Mouse (Mus musculus) testis, adult 2 months (tissue): Measurements from ENCODE around the gene Gm37240.

Source experiments
- CTCF ChIP-seq: fragments of 200-500 bp; IDR thresholded peaks from 2 replicates; pipeline ENCODE4 v1.5.1; 2012; ENCODE audit warnings: low read depth, mild to moderate bottlenecking, inconsistent platforms, low read length, moderate library complexity; ENCODE audit not compliant: control insufficient read depth, insufficient read depth, insufficient replicate concordance
- POLR2A ChIP-seq: fragments of 200-500 bp; IDR thresholded peaks from 2 replicates; pipeline ENCODE4 v1.6.1; 2012; ENCODE audit warnings: low read depth, mild to moderate bottlenecking, inconsistent platforms, low read length, moderate library complexity; ENCODE audit not compliant: control insufficient read depth

- TF ChIP-seq CTCF (no peak), POLR2A (no peak)
Measured at GRCm38 (mm10) chr3:85636716-85637447, 250.4 kb downstream of the Gm37240 start.
